Mouse (Mus musculus) right cerebral cortex, postnatal 14 days (tissue): Measurements from ENCODE around the gene Rlbp1.

Experiments used
- DNase-seq: peaks from one replicate; pipeline ENCODE4 v3.0.0; 2022

Rlbp1 gene

GRCm38 (mm10) chr7:79386422-79387133 is at the start of gene Rlbp1:
Rlbp1 (minus strand) TSS chr7:79387048.
- DNase-seq = peak; percentile 38

DNA sequence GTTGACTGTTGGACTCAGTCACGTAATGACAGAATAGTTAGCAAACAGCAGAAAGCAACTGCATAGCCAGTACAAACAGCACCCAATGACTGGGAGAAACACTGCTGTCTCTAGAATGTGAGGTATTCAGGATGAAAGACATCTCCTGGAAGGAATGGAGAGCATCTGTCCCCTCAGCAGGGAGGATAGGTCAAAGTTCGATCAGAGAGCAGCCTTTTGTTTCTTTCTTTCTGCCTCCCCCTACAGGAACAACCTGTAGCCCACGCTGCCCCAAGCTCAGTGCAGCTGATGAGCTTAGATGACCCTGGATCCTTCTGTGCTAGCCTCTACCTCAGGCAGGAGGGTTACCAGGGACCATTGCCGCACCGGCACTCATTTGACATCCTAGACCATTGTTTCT is 41.4 kb upstream of the Rlbp1 start:
- no peak for DNase-seq

DNA sequence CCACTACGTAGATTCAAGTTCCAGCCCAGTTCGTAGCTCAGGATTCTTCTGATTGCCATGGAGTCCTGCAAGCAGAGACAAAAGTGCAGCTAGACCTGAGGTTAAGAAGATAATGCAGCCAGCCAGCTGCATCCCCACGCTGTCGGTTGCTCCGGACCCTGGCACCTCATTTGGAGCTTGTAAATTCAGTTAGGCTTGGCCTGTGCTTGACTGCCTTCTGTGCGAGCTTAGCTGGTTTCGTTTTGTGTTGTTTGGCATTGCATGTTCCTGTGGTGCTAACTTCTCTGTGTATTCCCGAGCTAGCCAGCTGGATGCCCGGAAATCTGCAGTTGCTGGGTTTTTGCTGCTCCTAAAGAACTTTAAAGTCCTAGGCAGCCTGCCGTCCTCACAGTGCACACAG is 39.0 kb upstream of the Rlbp1 start:
- no peak for DNase-seq

DNA sequence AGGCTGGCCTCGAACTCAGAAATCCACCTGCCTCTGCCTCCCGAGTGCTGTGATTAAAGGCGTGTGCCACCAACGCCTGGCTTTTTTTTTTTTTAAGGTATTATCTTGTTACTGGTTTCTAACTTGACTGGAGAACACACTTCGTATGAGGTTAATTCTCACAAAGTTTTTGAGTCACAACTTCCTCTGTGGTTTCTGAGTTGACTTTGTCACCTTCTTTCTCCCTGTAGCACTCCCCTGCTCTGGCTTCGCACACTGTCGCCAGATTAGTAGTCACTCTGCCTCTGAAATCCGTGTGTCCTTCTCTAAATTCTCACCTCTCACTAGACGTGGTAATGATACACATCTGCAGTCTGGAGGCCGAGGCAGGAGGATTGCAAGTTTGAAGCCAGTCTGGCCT is 36.0 kb upstream of the Rlbp1 start:
- no peak for DNase-seq

DNA sequence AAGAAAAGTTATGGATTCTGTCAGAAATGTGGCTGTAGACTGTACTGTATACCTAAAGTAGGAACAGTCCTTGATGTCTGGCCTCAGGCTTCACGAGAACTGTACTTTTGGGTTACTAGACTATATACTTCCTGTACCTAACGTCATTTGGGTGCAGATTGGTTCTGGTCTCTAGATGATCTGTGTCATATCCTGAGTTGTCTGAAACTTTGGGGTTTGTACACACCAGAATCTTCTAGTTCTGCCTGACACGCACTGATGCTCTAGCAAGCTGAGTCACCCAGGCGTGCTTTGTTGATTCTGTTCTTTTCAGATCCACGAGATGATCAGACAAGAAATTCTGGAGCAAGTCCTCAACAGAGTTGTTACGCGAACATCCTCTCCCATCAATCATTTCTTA is 33.1 kb upstream of the Rlbp1 start:
- DNase-seq = no peak

DNA sequence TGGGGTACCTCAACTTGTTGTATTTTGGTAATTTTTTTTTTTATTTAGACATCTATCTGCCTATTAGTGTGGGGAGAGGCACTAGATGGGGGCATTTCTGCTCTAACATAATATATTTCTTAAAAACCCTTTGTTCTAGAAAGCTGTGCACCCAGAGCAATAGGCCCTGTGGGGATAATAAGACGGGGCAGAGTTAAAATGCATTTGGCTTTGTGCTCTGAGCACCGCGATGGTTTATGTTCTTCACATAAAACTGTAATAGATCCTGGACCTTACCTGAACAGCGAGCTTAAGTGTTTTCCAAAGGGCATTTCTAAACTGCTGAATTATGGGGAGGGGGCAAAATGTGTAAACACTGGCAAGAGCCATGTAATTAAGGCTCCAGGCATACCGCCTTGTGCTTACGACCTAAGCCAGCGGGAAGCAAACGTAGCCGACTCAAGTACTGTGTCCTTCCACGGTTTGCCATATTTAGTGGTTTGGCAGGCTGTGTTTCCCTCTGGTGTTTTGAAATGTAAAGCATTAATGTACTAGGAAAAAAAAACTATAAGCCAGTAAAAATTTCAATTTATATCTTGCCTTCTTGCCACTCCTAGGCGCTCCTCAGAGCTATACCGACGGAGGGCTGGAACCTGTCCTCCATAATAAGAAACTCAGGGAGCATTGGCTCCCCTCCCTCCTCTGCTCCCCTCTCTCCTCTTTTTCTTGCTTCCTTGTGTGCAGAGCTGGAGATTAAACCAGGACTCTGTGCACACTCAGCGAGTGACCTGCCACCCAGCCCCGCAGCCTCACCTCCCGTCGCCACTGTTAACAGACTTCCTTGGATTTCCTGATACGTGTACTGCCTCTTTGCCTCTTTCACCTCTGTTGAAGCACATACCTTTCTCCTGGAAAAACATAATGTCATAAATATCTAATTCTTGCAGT is 27.9 kb upstream of the Rlbp1 start:
- DNase-seq = no peak

- DNase-seq = no peak
Measured at GRCm38 (mm10) chr7:79400296-79400695, 13.4 kb upstream of the Rlbp1 start.

- no peak for DNase-seq
Measured at GRCm38 (mm10) chr7:79398971-79399370, 12.1 kb upstream of the Rlbp1 start.

GRCm38 (mm10) chr7:79398426-79398825 is 11.6 kb upstream of the Rlbp1 start:
- DNase-seq = no peak

GRCm38 (mm10) chr7:79397446-79397963 is 10.7 kb upstream of the Rlbp1 start:
- DNase-seq = no peak

- no peak for DNase-seq
Measured at GRCm38 (mm10) chr7:79395186-79395585, 8.3 kb upstream of the Rlbp1 start.

DNA sequence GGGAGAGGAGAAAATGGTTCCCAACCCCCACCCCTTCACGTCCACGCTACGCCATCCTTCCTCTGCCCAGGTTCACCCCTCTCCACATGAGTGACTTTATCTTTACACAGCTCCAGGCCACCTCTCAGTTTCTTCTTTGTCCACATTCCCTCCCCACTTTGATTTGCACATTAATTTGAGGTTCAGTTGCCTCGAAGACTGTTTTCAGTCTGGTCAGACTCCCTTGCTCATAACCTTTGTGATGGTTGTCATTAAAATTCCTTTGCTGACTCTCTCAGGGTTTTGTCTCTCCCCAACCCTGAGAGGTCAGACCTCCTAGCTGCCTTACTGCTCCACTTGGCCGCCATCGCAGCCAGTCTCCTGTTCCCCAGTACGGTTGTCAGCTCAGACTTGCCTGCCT is 7.8 kb upstream of the Rlbp1 start:
- no peak for DNase-seq

DNA sequence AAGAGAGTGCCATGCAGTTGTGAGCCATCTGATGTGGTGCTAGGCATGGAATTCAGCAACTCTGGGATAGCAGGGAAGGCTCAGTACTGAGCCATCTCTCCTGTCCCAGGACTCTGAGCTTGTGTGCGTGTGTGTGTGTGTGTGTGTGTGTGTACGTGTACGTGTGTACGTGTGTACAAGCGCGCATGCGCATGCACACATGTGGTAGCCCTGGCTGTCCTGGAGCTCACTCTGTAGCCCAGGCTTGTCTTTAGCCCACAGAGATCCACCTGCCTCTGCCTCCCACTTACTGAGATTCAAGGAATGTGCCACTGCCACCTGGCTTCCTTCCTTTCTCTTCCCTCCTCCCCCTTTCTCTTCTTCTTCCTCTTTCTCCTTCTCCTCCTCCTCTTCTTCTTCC is 7.1 kb upstream of the Rlbp1 start:
- DNase-seq = no peak

DNA sequence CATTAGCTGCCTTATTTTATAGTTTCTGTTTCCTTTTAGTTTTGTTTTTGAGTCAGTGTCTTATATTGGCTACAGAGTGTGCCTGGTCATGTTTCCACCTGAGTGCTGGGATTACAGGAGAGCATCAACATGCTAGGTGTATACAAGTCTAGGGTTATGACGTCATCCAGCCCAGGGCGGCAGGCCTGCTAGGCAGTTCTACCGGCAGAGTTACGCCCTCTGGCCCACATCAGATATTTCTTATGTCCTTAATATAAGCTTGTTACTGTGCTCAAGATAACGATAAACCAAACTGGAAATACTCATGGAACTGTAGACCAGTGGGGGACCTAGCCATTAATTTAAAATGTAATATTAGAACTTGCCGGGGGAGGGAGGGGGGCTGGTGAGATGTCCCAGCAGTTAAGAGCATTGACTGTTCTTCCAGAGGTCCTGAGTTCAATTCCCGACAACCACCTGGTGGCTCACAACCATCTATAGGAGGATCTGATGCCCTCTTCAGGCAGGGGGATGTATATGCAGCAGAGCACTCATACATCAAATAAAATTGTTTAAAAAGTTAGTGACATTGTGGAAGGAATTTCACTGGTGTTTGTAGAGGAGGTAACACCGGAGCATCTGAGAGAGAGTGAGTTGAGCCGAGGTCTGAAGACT is 6.1 kb upstream of the Rlbp1 start:
- DNase-seq = no peak

- DNase-seq = peak; percentile 99
Measured at GRCm38 (mm10) chr7:79391883-79392649, 5.2 kb upstream of the Rlbp1 start, which contains the start of gene Fanci. Fanci (plus strand) TSS chr7:79391929.

- no peak for DNase-seq
Measured at GRCm38 (mm10) chr7:79391471-79391870, 4.6 kb upstream of the Rlbp1 start.

- no peak for DNase-seq
Measured at GRCm38 (mm10) chr7:79390141-79390708, 3.4 kb upstream of the Rlbp1 start.

DNA sequence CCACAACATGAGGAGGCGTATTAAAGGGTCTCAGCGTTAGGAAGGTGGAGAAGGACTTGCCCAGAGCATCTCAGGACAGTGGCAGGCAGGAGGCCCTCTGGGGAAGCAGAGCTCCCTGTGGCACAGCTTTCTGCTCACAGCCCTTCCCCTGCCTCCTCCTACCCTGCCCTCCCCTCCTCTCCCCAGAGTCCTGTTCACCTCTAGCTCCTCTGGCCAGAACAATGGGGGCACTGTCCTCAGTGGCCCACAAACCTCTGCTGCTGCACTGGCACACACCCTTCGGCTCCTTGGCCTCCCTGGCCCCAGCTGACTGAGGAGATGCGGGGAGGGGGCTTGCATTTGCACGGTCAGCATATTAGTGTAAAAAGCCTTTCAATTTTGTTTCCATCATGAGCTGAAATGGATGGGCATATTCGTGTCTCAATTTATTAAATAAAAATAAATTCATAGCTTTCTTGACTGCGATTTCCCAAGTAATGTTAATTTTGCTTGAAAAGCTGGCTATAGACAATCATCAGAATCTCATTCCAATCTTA is 1.9 kb upstream of the Rlbp1 start:
- no peak for DNase-seq

GRCm38 (mm10) chr7:79387991-79388390 is 1.1 kb upstream of the Rlbp1 start:
- no peak for DNase-seq

GRCm38 (mm10) chr7:79387140-79387539 is 292 bp upstream of the Rlbp1 start:
- DNase-seq = no peak

- DNase-seq = no peak
Measured at GRCm38 (mm10) chr7:79376516-79377275, 10.2 kb downstream of the Rlbp1 start.
